Mouse (Mus musculus) kidney, adult 8-10 months (tissue): ENCODE data around the gene Atp13a1.

ENCODE experiments used
- DNase-seq, 2 experiments: peaks; one replicate each; pipeline ENCODE4 v3.0.0; 2022

Atp13a1 gene

DNA sequence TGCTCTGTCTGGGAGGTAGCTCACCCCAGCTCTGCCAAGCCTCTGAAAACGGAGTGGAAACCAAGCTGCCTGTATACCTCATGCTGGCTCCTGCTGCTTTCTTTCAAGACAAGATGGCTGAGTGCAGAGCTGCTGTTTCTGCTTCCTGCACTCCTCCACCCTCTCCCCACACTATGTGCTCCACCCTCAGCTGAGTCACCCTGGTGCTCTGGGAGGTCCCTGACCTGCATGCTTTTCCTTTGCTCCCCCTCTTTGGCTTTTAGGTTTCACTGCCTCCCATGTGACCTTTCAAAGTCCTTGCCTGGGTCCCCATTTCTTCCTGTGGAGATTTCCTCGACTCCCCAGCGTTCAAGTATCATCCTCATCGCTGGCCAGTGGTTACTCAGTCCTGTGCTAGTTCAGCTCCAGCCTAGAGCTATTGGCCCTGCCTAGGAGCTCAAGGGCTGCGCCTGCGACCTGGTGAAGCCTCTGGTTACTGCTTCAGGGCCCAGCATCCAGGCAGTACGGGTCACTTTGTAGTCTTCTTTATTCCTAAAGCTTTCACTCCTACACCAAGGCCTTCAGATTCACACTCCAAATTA, 60.1 kb downstream of the Atp13a1 start:
- DNase-seq, result no peak

DNA sequence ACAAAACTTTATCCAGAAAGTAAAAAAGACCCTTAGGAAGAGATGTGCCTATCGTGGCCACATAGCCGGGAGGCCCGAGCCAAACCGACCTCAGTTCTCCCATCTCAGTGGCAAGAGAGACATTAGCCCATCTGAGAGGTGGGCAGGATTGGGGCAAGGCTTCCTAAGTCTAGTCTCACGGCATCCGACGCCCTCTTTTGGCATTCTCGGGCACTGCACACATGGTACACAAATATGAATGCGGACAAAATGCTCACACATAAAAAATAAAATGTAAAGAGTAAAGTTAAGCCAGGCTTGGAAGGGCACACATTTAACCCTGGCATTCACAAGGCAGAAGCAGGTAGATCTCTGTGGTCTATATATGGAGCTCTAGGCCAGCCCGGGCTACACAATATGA, 62.9 kb downstream of the Atp13a1 start:
- no peak for DNase-seq
